Mouse (Mus musculus) midbrain, embryonic 10.5 days (tissue): ENCODE data around the gene Cnot3. TPM values are rescaled to one million over a fixed set of nuclear protein-coding genes. Genes with fewer than 3 reads are reported as not detected.

ENCODE experiments used
- DNase-seq: peaks from one replicate; pipeline ENCODE4 v3.0.0-alpha.2; 2017; ENCODE audit warnings: low spot score
- H3K27ac ChIP-seq: fragments of 300-500 bp; sonication (generic); replicated peaks from 2 replicates; pipeline ENCODE4 v1.5.1; 2016; ENCODE audit warnings: mild to moderate bottlenecking
- H3K27me3 ChIP-seq: fragments of 300-500 bp; sonication (generic); 2 replicates; pipeline ENCODE4 v1.6.1; 2016; ENCODE audit warnings: low read depth, mild to moderate bottlenecking; ENCODE audit not compliant: poor library complexity, severe bottlenecking
- H3K36me3 ChIP-seq: fragments of 300-500 bp; sonication (generic); 2 replicates; pipeline ENCODE4 v1.6.1; 2016; ENCODE audit warnings: mild to moderate bottlenecking, moderate library complexity
- H3K4me1 ChIP-seq: fragments of 300-500 bp; sonication (generic); 2 replicates; pipeline ENCODE4 v1.6.1; 2016
- H3K4me3 ChIP-seq: fragments of 300-500 bp; sonication (generic); 2 replicates; pipeline ENCODE4 v1.5.1; 2016; ENCODE audit warnings: mild to moderate bottlenecking, moderate library complexity
- H3K9me3 ChIP-seq: fragments of 300-500 bp; sonication (generic); replicated peaks from 2 replicates; pipeline ENCODE4 v1.6.1; 2016; ENCODE audit warnings: mild to moderate bottlenecking
- WGBS: fragments of 180-500 bp; shearing (Covaris S2); methylation state at CpG from one replicate; pipeline ENCODE4 v1.1.7; 2016; 5-methylcytosine and 5-hydroxymethylcytosine counted together
- polyA plus RNA-seq: library from polyadenylated mRNA; unstranded; fragments of >200 nt; fragmentation: Nextera tagmentation; extraction: Ambion mirVana; gene quantifications from 2 replicates; pipeline ENCODE4 v1.2.1, GENCODE M21; 2016

The Cnot3 gene
- polyA plus RNA-seq, 1 experiment from 2014 or later: 75.2 TPM

DNA sequence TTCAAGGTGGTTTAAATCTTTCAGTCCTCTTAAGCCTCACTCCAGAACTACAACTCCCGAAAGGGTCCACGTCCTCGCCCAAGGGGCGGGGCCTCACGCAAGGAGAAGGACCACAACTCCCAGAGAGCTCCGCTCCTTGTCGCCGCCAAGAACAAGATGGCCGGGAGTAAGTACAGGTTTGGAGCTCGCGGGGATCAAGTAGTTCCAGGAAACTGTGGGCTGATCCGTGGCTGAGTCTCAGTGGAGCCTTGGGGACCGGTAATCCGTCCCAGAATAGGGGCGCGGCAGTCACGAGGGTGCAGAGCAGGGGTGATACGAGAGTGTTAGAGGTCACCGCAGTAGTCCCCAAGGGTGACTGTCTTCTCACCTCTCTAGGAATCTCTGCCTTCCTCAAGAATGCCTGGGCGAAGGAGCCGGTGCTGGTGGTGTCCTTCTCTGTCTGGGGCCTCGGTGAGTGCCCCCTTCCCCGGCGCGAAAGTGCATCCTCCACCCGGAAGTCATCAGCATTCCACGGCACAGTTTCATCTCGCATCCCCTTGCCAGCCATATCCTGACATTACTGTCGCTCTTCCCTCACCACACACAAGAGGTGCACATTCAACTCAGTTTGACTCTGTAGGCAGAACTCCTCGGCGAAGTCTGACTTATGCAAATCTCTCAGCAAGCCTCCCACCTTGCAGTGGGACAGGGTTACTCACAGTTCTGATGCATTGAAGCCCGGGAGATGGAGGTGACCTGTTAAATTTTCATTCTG lies 27.6 kb upstream of the Cnot3 start, which contains the start of gene Ndufa3:
Gene Ndufa3 (plus strand): TSS at position 132 of the 754 bp plus-strand sequence.
- WGBS: 2% methylated on average over 32 of the region's 32 CpGs
- peaks cover 6% of the 10 kb centered on the region for H3K4me1 ChIP-seq
- H3K27me3 ChIP-seq: no peaks in the 10 kb centered on the region
- H3K27ac ChIP-seq: peak within 1 kb of the TSS; percentile 86
- peaks cover 35% of the 10 kb centered on the region for H3K36me3 ChIP-seq
- DNase-seq: peak; percentile 86
- peak within 1 kb of the TSS; percentile 87 for H3K4me3 ChIP-seq
- H3K9me3 ChIP-seq: no peaks in the 10 kb centered on the region

DNA sequence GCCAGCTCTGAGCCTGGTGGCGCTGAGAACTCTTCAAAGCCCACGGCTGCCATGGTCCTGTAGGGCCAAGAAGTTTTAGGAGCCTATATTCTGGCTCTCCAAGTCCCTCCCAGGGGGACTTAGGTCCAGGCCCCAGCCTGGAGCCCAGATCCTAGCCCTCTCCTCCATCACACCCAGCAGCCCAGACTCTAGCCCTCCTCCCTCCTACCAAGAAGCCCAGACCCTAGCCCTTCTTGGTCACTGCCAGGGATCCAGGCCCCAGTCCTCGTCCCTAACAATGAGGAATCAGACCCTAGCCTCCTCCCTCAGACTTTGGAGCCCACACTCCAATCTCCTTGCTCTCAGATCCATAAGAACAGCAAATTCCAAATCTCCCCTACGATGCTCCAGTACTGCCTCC lies 16.0 kb upstream of the Cnot3 start:
- Histone ChIP-seq H3K4me1 (peaks cover 21% of the 10 kb centered on the region), H3K27ac (peak overlapping the region; percentile 86), H3K9me3 (no peaks in the 10 kb centered on the region), H3K36me3 (peaks cover 56% of the 10 kb centered on the region), H3K4me3 (peak overlapping the region; percentile 78), H3K27me3 (no peaks in the 10 kb centered on the region)
- 42% methylated on average over 4 of the region's 4 CpGs for WGBS
- DNase-seq: no peak

DNA sequence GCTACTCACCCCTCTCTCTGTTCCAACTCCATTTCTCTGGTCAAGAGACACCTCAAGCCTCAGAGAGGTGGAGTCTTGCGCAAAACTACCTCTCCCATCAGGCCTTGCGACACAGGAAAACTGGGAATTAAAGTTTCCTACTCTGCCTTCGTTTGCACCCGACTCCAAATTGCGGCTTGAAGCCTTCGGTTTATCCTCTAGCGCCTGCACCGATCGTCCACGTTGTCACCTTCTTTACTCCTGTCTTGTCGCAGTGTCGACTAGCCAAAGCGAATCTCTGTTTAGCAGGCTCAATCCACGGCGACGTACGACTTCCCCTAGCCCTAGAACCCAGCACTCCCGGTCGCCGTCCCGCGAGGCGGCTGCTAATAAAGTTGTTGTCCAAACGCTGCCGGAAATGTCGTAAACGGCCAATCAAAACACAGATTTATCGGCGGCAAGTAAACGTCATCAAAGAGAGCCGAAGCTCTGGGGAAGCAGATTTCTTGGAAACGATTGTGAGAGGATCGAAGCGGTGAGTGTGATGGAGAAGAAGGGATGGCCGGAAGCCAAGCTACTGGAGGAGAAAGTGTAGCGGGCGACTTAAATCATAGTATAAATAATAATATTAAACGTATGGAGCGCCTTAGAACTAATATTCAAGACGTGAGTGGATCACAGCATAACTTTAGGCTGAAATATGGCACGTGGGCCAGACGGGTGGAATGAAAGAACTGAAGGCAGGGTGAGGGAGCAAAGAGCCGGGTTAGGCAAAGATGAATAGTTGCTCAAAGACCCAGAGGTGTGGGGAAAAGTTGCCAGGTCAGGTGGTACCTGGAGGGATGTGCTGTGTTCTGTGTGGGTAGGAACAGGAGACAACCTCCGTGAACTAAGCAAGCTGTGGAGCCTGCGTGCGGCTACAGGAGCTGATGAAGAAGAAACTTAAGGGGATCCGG lies 15.3 kb upstream of the Cnot3 start, which contains the start of the genes Tfpt and Prpf31:
Gene Tfpt (minus strand): TSS at position 387 of the 935 bp plus-strand sequence.
Gene Prpf31 (plus strand): TSS at position 443 of the 935 bp plus-strand sequence.
- Histone ChIP-seq H3K36me3 (peaks cover 56% of the 10 kb centered on the region), H3K27me3 (no peaks in the 10 kb centered on the region), H3K4me1 (peaks cover 21% of the 10 kb centered on the region), H3K9me3 (no peaks in the 10 kb centered on the region), H3K27ac (peak within 1 kb of the TSS; percentile 86), H3K4me3 (peak within 1 kb of the TSS; percentile 78)
- WGBS: 2% methylated on average over 47 of the region's 47 CpGs
- DNase-seq: peak; percentile 94

DNA sequence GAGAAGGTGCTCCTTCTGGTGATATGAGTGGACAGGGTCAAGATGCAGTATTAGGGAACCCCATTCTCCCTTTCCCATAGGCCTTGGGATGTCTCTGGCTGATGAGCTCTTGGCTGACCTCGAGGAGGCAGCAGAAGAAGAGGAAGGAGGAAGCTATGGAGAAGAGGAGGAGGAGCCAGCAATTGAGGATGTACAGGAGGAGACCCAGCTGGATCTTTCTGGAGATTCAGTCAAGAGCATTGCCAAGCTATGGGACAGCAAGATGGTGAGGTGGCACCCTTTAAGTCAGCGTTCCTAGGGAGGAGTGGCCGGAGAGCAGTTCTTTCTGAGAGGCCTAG lies 14.6 kb upstream of the Cnot3 start:
- DNase-seq: no peak
- H3K9me3 ChIP-seq: no peaks in the 10 kb centered on the region
- H3K4me1 ChIP-seq: peaks cover 21% of the 10 kb centered on the region
- 63% methylated on average over 3 of the region's 3 CpGs for WGBS
- H3K4me3 ChIP-seq: peak overlapping the region; percentile 78
- H3K27ac ChIP-seq: peak overlapping the region; percentile 86
- H3K36me3 ChIP-seq: peaks cover 56% of the 10 kb centered on the region
- no peaks in the 10 kb centered on the region for H3K27me3 ChIP-seq

DNA sequence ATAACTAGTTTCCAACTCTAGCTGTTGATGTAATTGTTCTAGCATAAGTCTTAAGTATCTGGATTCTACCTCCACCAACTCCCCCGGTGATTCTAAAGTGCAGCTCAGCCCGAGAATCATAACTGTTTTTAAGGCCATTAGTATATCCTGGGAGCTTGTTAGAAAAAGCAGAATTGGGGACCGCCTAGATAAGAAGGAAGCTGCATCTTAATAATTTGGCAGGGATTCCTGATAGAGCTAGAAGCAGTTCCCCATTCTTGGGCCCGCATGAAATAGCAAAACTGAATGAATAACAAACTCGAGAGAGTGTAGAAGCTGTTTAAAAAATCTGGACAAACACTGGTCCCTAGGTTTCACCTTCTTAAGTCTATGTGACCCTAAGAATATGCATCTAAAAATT lies 1.7 kb upstream of the Cnot3 start:
- 71% methylated on average over 5 of the region's 5 CpGs for WGBS

DNA sequence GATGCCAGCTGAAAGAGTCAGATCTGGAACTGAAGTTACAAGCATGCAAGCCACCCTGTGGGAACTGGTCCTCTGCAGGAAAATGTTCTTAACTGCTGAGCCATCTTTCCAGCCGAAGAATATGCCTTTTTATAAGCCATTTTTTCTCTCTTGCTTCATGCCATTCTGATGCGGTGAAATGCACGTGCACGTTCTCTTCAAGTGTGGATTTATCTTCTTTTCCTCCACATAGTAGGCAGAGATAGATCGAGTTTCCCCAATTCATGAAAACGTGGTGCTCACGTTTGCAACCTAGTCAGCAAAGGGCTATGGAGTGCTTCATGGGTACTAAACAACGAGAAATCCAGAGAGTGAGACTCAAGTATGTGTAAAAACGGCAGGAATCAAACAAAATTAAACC lies 1.2 kb upstream of the Cnot3 start:
- 27% methylated on average over 9 of the region's 9 CpGs for WGBS
- peaks cover 37% of the 10 kb centered on the region for H3K4me1 ChIP-seq
- H3K9me3 ChIP-seq: 0 out of 2 replicates have a peak, but pooled peaks cover 3% of the 10 kb centered on the region
- H3K4me3 ChIP-seq: peak overlapping the region; percentile 100
- peak overlapping the region; percentile 97; the same call in 1 of the 2 replicates for H3K27ac ChIP-seq
- no peak for DNase-seq
- 0 out of 2 replicates have a peak, but pooled peaks cover 6% of the 10 kb centered on the region for H3K27me3 ChIP-seq
- peaks cover 57% of the 10 kb centered on the region for H3K36me3 ChIP-seq

More for the DNA sequence above, 1.7 kb upstream of the Cnot3 start:
- Histone ChIP-seq H3K9me3 (0 out of 2 replicates have a peak, but pooled peaks cover 3% of the 10 kb centered on the region), H3K4me3 (peak overlapping the region; percentile 100; the same call in 1 of the 2 replicates), H3K27ac (no peak overlapping the region), H3K27me3 (0 out of 2 replicates have a peak, but pooled peaks cover 6% of the 10 kb centered on the region), H3K4me1 (peaks cover 32% of the 10 kb centered on the region), H3K36me3 (peaks cover 57% of the 10 kb centered on the region)
- DNase-seq: no peak

DNA sequence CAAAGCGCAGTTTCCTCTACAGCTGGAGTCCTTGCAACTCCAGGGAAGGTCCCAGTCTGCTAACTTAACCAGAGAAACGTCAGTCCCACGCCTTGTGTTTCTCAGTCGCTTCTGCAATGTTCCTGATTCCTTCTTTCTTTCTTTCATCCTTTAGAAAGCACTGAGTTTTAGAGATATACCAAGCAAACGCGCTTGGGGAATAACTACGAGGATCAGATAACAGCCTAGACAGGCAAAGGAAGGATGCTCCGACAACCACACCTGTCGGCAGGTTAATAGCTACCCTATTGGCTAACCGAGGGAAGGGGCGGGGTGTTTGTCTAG lies 758 bp upstream of the Cnot3 start:
- Histone ChIP-seq H3K27me3 (0 out of 2 replicates have a peak, but pooled peaks cover 6% of the 10 kb centered on the region), H3K9me3 (0 out of 2 replicates have a peak, but pooled peaks cover 3% of the 10 kb centered on the region), H3K4me1 (peaks cover 40% of the 10 kb centered on the region), H3K4me3 (peak overlapping the region; percentile 100), H3K36me3 (peaks cover 56% of the 10 kb centered on the region), H3K27ac (peak overlapping the region; percentile 97)
- DNase-seq: no peak
- WGBS: under 1% methylated on average over 11 of the region's 11 CpGs

DNA sequence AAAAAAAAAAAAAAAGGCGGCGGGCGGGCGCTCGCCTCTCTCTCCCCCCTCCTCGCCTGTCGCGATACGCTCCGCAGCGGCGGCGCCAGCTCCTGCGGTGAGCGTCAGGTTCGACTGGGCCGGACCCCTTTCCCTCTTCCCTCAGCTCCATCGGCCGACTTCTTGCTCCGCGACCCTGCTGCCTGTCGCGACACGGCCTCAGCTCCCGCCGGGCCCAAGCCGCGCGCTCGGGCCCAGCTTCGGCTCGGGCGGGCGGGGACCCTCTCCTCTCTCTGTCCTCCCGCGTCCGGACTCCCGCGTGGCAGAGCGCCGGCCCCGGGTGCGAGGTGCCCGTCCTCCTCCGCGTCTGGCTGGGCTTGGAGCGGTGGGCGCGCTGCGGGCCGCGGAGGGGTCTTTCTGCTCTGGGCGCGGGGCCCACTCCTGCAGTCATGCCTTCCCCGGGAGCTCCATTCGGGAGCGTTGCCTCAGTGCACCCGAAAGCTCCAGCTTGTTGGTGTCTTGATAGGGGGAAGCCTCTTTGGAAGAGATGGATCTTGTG lies 489 bp downstream of the Cnot3 start:
- Histone ChIP-seq H3K27ac (peak overlapping the region; percentile 97), H3K36me3 (peaks cover 54% of the 10 kb centered on the region), H3K4me1 (peaks cover 40% of the 10 kb centered on the region), H3K9me3 (0 out of 2 replicates have a peak, but pooled peaks cover 3% of the 10 kb centered on the region), H3K27me3 (0 out of 2 replicates have a peak, but pooled peaks cover 6% of the 10 kb centered on the region), H3K4me3 (peak overlapping the region; percentile 100)
- DNase-seq: no peak
- under 1% methylated on average over 56 of the region's 58 CpGs for WGBS

DNA sequence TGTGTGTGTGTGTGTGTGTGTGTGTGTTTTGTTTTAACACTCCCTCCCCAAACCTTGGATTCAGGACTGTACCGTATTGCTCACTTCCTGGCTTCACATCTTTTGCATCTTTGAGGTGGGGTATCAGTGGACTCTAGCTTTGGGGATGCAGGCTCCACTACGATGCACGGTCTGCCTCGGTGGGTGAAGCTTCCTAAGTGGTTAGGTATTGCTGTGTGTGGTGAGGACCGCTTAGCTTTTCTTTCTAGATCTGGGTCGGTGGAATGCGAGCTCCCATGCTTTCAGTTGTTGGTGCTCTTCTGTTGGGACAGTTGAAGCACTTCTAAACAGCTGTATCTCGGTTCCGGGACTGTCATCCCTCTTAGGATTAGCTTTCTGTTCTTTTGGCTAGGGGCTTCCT lies 1.1 kb downstream of the Cnot3 start:
- Histone ChIP-seq H3K36me3 (peaks cover 54% of the 10 kb centered on the region), H3K9me3 (0 out of 2 replicates have a peak, but pooled peaks cover 3% of the 10 kb centered on the region), H3K4me3 (peak overlapping the region; percentile 100), H3K4me1 (peaks cover 40% of the 10 kb centered on the region), H3K27me3 (0 out of 2 replicates have a peak, but pooled peaks cover 6% of the 10 kb centered on the region), H3K27ac (peak overlapping the region; percentile 97)
- no peak for DNase-seq
- 32% methylated on average over 9 of the region's 9 CpGs for WGBS

DNA sequence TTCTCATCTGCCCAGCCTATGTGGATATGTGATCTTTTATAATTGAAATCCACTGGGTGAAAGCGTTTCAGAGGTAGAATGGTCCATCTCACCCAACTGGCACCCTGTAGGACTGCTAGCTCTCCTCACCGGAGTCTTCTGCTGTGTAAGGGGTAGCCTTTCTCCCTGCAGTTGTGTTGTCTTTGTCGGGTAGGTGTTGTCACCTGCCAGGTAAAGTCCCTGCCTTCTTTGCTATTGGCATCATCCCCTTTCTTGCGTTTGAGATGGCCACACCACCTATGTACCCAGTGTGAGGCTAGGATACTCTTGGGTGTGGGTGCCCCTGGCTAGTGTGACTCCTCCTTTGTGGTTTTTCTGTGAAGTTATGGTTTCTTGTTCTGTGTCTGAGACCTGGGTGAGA lies 1.6 kb downstream of the Cnot3 start:
- H3K4me1 ChIP-seq: peaks cover 40% of the 10 kb centered on the region
- no peak for DNase-seq
- 76% methylated on average over 4 of the region's 4 CpGs for WGBS
- H3K4me3 ChIP-seq: peak overlapping the region; percentile 100
- H3K36me3 ChIP-seq: peaks cover 54% of the 10 kb centered on the region
- 0 out of 2 replicates have a peak, but pooled peaks cover 3% of the 10 kb centered on the region for H3K9me3 ChIP-seq
- H3K27ac ChIP-seq: peak overlapping the region; percentile 97
- 0 out of 2 replicates have a peak, but pooled peaks cover 6% of the 10 kb centered on the region for H3K27me3 ChIP-seq

DNA sequence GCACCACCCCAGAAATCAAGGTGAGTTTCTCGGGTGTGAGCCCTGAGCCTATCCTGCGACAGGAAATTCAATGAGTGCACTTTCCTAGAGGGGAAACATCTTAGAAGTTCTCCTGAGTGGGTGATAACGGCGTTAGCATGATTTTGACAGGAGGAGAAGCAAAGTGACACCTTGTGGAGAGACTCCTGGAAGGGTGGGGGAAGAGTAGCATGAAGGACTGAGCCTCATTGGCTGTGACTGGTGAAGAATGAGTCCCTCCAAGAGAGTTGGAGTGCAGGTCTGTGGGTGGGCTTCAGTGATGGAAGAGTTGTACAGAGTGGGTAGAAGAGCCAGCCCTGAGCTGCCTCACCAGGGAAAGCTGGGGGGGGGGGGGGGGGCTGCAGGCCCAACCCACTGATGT lies 11.9 kb downstream of the Cnot3 start:
- no peak overlapping the region for H3K27ac ChIP-seq
- no peaks in the 10 kb centered on the region for H3K27me3 ChIP-seq
- DNase-seq: no peak
- no peaks in the 10 kb centered on the region for H3K9me3 ChIP-seq
- no peaks in the 10 kb centered on the region for H3K4me1 ChIP-seq
- H3K4me3 ChIP-seq: no peak overlapping the region
- WGBS: 91% methylated on average over 4 of the region's 4 CpGs
- H3K36me3 ChIP-seq: peaks cover 100% of the 10 kb centered on the region

DNA sequence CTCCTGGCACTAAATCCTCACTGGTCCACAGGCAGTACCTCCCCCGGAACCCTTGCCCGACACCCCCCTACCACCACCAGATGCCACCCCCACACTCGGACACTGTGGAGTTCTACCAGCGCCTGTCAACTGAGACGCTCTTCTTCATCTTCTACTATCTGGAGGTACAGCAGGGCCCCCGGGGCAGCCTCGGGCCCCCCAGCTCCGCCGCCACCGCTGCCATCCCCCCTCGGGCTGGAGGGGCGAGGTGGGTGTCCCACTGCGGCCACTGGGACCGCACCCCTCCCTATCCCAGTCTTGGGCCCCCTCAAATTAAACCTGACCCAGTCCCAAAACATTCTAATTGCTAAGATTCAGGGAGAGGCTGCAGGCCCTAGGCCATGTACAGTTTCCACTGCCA lies 13.5 kb downstream of the Cnot3 start:
- Histone ChIP-seq H3K27me3 (no peaks in the 10 kb centered on the region), H3K4me3 (no peak overlapping the region), H3K9me3 (no peaks in the 10 kb centered on the region), H3K4me1 (peaks cover 4% of the 10 kb centered on the region), H3K27ac (no peak overlapping the region), H3K36me3 (peaks cover 100% of the 10 kb centered on the region)
- 94% methylated on average over 14 of the region's 14 CpGs for WGBS
- no peak for DNase-seq
